Mouse (Mus musculus) right cerebral cortex, postnatal 14 days (tissue): ENCODE data around the gene Vamp5.

ENCODE experiments used
- DNase-seq: peaks from one replicate; pipeline ENCODE4 v3.0.0; 2022

The Vamp5 gene

GRCm38 (mm10) chr6:72364009-72364408 is 16.3 kb downstream of the Vamp5 start:
- DNase-seq = no peak

DNA sequence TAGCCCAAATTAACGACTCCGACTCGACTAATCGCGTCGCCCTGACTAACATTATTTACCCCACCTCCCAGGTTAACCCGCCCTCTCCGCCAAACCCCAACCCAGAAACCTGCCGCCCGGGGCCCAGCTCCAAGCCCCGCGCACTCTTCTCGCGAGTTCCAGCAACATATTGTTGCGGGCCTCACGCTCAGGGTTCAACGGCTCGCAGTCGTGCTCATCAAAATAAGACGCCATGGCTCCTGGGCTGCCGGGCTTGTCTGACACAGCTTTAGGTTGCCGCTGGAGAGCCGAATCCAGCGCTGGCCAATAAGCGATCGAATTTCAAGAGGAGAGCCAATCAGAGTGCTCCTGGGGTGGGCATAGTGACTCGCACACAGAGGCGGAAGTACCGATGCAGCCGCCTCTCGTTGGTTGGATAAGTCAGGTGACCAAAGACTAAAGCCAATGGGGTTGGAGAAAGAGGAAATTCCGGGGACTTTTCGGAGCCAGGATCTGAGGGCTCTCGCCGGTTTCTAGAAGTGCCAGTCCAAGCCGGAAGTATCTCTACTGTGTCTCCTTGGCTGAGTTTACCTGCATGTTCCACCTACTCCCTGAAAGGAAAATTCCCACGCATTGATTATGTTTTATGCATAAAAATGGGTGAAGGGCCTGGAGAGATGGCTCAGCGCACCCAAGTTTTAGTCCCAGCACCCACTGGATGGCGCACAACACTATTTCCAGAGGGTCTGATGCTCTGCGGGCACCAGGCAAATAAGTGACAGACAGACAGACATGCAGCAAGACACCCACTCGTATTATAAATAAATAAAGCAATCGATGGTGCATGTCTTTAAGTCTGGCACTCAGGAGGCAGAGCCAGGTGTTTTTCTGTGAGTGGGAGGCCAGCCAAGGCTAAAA is 17.9 kb downstream of the Vamp5 start:
- DNase-seq = peak; percentile 88

GRCm38 (mm10) chr6:72361121-72361551 is 19.1 kb downstream of the Vamp5 start:
- DNase-seq = no peak

GRCm38 (mm10) chr6:72360599-72360935 is 19.7 kb downstream of the Vamp5 start:
- DNase-seq = no peak

GRCm38 (mm10) chr6:72359891-72360598 is 20.2 kb downstream of the Vamp5 start:
- DNase-seq = no peak

DNA sequence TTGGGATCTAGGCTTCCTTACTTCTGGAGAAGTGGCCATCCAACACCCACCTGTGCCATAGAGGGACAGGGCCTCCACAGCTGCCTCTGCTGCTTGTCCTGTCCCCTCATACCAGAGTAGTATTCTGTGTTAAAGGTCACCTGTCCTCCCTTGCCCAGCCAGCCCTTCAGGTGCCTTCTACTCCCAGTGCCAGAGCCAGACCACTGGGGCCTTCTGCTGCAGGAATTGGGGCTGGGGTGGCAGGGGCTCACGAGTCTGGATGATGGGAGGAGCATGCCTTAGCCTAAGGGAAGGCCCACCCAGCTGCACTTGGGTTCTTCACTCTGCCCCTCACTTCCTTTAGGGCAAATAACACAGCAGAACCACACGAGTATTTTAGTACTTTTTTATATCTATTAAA is 20.9 kb downstream of the Vamp5 start:
- DNase-seq = no peak

DNA sequence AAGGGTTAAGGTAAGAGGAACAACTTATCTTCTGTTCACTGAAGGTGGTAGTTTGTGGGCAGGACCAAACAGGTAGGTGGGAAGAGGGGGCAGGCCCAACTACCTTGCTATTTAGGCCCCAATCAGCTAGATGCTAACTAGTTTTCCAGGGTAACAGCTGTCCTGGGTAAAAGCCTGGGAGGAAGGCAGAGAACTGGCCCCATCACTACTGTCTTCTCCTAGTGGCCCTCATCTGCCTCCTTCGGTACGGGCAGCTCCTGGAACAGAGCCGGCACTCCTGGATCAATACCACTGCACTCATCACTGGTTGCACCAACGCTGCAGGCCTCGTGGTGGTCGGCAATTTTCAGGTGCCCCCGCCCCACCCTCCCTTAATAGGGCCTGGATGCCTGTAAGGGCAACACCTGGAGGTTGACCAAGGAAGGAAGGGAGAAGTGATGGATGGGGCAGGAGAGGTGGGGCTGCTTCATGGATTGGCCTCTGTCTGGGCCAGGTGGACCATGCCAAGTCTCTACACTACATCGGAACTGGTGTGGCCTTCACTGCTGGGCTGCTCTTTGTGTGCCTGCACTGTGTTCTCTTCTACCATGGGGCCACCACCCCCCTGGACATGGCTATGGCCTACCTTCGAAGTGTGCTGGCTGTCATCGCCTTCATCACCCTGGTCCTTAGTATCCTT is 22.0 kb downstream of the Vamp5 start:
- DNase-seq = no peak

- DNase-seq = no peak
Measured at GRCm38 (mm10) chr6:72357164-72358079, 22.8 kb downstream of the Vamp5 start.

GRCm38 (mm10) chr6:72356001-72356532 is 24.2 kb downstream of the Vamp5 start:
- no peak for DNase-seq

GRCm38 (mm10) chr6:72355066-72355911 is 25.0 kb downstream of the Vamp5 start, which contains the start of gene Tmem150a:
TSS of gene Tmem150a (plus strand) at chr6:72355447.
- DNase-seq = peak; percentile 78

DNA sequence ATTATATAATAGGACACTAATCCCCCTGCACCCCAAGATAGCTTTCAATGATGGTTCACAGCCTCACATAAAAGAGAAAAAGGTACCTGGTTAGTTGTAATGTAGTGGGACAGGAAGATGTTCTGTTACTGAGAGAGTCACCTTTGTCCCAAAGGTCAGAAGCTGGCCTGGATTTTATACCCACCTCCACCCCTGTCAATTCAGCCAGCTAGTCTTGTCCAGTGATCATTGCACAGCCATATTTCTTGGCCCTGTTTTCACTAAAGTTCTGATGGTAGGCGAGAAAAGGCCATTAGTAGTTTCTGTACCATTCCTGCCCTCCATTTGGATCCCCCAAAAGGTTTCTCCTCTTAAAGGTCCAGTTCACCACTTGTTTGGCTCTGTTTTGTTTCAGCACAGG is 26.2 kb downstream of the Vamp5 start:
- no peak for DNase-seq

DNA sequence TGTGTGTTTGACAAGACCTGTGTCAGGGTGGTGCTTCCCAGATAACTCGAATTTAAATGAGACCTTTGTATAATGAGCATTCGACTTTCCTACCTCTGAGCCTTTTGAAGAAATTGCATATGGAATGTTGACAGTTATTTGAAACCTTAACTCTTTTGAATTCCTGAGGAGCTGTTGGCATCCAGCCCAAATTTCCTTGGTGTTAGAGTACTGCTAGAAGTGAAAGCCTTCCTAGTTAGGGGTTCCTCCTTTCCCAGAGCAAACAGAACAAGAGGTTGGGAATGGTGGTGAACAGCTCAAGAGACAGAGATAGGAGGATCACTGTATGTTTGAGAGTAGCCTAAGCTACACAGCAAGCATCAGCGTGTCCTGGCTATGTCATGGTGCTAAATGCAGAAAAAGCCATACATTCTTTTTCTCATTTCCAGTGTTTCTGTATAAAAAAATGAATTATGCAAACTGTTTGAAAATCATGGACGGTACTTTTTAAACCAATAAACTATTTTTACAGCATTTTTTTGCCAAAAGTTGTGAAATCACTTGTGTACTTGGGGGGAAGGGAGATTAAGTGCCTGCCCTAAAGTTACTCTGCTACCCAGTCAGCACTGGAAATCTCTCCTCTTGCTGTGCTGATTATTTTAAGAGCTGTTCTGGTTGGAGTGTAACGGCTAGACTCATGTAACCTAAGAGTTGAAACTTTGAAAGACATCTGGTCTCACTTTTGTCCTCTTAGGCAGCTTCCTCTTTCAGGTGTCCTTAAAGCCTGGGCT is 27.4 kb downstream of the Vamp5 start:
- peak; percentile 48 for DNase-seq

DNA sequence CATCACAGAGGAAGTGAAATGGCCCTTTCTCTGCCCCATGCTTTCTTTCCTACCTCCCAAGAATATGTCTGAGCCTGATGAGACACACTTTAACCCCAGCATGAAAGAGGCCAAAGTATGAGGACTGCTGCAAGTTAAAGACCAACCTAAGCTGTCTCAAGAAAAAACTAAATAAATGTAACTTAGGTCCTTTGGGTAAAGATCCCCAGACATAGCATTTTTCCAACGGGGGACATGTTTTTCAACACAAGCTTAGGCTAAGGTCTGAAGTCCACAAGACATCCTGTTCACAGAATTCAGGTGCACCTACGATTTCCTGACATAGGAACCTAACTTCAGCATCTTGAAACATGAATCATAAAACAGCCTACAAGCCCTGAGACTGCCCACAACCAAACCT is 30.1 kb downstream of the Vamp5 start:
- no peak for DNase-seq

DNA sequence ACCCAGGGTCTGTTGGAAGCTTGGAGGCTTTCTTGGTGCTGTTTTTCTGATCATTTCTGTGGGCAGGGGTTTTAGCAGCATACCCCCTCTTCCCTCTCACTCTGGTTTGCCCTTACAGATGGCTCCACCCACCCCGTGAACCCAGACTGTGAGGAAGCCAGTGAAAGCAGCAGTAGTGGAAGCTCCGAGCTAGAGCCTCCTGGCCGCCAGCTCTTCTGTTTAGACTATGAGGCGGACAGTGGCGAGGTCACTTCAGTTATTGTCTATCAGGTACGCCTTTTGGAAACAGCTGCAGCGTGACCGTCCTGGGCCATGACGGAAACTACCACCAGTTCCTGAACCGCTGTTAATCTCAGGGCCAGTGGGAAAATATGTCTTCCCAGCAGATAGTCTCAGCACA is 31.9 kb downstream of the Vamp5 start:
- no peak for DNase-seq

DNA sequence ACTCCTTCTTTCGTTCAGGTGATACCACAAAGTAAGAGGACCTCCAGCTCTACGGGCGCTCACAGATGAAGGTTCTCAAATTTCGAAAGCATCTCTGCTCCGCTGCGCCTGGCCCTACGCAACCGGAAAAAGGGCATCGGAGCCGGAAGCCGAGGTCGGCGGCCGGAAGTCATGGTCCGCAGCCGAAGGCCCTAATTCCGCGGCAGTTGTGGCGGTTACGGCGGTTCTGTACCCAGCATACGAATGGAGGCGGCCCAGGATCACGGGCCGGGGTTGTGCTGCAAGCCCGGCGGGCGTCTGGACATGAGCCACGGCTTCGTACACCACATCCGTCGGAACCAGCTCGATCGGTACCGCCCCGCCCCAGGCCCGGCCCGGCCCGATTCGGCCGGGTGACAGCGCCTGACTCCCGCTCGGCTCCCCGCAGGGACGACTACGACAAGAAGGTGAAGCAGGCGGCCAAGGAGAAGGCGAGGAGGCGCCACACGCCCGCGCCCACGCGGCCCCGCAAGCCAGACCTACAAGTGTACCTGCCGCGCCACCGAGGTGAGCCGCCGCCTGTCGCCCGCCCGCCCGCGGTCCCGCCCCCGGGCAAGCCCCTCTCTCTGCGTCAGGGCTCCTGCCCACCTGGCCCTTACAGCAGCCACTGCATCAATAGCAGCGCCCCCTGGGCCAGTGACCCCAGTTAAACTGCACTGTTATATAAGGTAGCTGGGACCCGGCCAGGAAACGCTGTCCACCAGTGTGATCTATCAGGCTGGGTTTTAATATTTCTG is 32.9 kb downstream of the Vamp5 start, which contains the start of gene 0610030E20Rik:
Gene 0610030E20Rik (plus strand): TSS at position 152 of the 776 bp plus-strand sequence.
- DNase-seq = peak; percentile 68

- no peak for DNase-seq
Measured at GRCm38 (mm10) chr6:72346261-72346660, 34.0 kb downstream of the Vamp5 start.

DNA sequence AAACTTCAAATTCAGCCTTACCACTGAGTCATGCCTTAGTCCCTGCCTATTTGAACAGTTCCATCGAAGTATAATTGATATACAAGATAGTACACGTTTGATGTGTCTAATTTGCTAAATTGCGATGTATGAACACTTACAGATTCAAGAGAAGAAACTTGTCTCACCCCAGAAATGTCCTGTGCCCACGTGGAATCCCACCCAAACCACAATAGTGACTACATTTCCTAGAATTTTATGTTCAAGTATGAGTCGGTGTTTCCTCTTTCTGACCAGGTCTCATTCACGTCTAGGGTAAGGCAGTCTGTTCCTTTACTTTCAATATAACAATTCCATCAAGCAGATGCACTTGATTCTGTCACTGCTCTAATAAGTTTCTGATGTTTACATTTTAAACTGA is 34.6 kb downstream of the Vamp5 start:
- no peak for DNase-seq

- DNase-seq = peak; percentile 93
Measured at GRCm38 (mm10) chr6:72345074-72345567, 35.1 kb downstream of the Vamp5 start, which contains the start of gene Usp39. TSS of gene Usp39 (minus strand) at chr6:72345184.
